Mouse (Mus musculus) subcutaneous adipose tissue, adult 2 months (tissue): ENCODE data around the gene Gm32742. TPM values are rescaled to one million over a fixed set of nuclear protein-coding genes. Genes with fewer than 3 reads are reported as not detected.

Experiments
- polyA plus RNA-seq: library from polyadenylated mRNA; depleted of rRNA; stranded (reverse); fragments of >200 nt; gene quantifications from 2 replicates; pipeline ENCODE4 v1.2.3, GENCODE M21; 2012; ENCODE audit warnings: low replicate concordance; rRNA removed

Gm32742 gene
- polyA plus RNA-seq: 0.01 and 0.05 TPM in 2 replicates

GRCm38 (mm10) chr9:51165312-51166180 is at the start of gene Gm32742:
Gm32742 (minus strand) TSS chr9:51165517.

GRCm38 (mm10) chr9:51213023-51213728 is 47.9 kb upstream of the Gm32742 start, which contains the start of gene Pou2af1:
Pou2af1 (plus strand) TSS chr9:51213708.

GRCm38 (mm10) chr9:51101756-51102425 is 63.4 kb downstream of the Gm32742 start, which contains the start of gene 4833427G06Rik:
4833427G06Rik (minus strand) TSS chr9:51102078.

Other genes with a start within 250 kb of the Gm32742 start
- gene Sik2, start 156.4 kb downstream of the Gm32742 start, polyA plus RNA-seq: 91.9 and 189 TPM in 2 replicates
- gene Btg4, start 104.6 kb downstream of the Gm32742 start, polyA plus RNA-seq: not detected in 2 replicates
- 4.1 and 6.7 TPM in 2 replicates for gene Layn, start 88.4 kb downstream of the Gm32742 start, polyA plus RNA-seq
- gene 4833427G06Rik, start 63.4 kb downstream of the Gm32742 start, polyA plus RNA-seq: not detected in 2 replicates
- 0.43 and 0.53 TPM in 2 replicates for gene Pou2af1, start 48.2 kb upstream of the Gm32742 start, polyA plus RNA-seq
- gene Colca2, start 113.1 kb upstream of the Gm32742 start, polyA plus RNA-seq: 6.4 and 17.8 TPM in 2 replicates
- gene 1810046K07Rik, start 163.4 kb upstream of the Gm32742 start, polyA plus RNA-seq: 0.13 and 0.51 TPM in 2 replicates